Mouse (Mus musculus) heart, embryonic 12.5 days (tissue): Measurements from ENCODE around the gene Calml4. TPM values are rescaled to one million over a fixed set of nuclear protein-coding genes. Genes with fewer than 3 reads are reported as not detected.
A peak's percentile ranks its signal among the peaks of the same experiment; 100 is the strongest.

Experiments
- ATAC-seq: fragments of 200-750 bp; cut with Nextera tagmentation; 2 replicates; pipeline ENCODE4 v1.8.0; 2017; ENCODE audit warnings: moderate TSS enrichment, moderate library complexity; ENCODE audit not compliant: insufficient number of reproducible peaks, low FRiP score
- H3K27ac ChIP-seq: fragments of 300-500 bp; sonication (generic); 2 replicates; pipeline ENCODE4 v1.5.1; 2016; ENCODE audit warnings: mild to moderate bottlenecking, moderate library complexity; ENCODE audit not compliant: poor library complexity, severe bottlenecking
- H3K27me3 ChIP-seq: fragments of 300-500 bp; sonication (generic); replicated peaks from 2 replicates; pipeline ENCODE4 v1.6.1; 2016; ENCODE audit warnings: mild to moderate bottlenecking, moderate library complexity
- H3K36me3 ChIP-seq: fragments of 300-500 bp; sonication (generic); 2 replicates; pipeline ENCODE4 v1.6.1; 2016; ENCODE audit warnings: mild to moderate bottlenecking, moderate library complexity
- H3K4me1 ChIP-seq: fragments of 300-500 bp; sonication (generic); replicated peaks from 2 replicates; pipeline ENCODE4 v1.6.1; 2016; ENCODE audit warnings: mild to moderate bottlenecking
- H3K4me2 ChIP-seq: fragments of 300-500 bp; sonication (generic); 2 replicates; pipeline ENCODE4 v1.6.1; 2016; ENCODE audit warnings: mild to moderate bottlenecking, moderate library complexity
- H3K4me3 ChIP-seq: fragments of 300-500 bp; sonication (generic); 2 replicates; pipeline ENCODE4 v1.5.1; 2016; ENCODE audit warnings: mild to moderate bottlenecking
- H3K9ac ChIP-seq: fragments of 300-500 bp; sonication (generic); 2 replicates; pipeline ENCODE4 v1.6.1; 2016; ENCODE audit warnings: mild to moderate bottlenecking, moderate library complexity
- H3K9me3 ChIP-seq: fragments of 300-500 bp; sonication (generic); replicated peaks from 2 replicates; pipeline ENCODE4 v1.6.1; 2016; ENCODE audit warnings: mild to moderate bottlenecking, moderate library complexity
- WGBS: fragments of 180-500 bp; shearing (Covaris S2); methylation state at CpG from one replicate; pipeline ENCODE4 v1.1.7; 2016; 5-methylcytosine and 5-hydroxymethylcytosine counted together
- polyA plus RNA-seq: library from polyadenylated mRNA; unstranded; fragments of >200 nt; fragmentation: Nextera tagmentation; extraction: Ambion mirVana; gene quantifications from 2 replicates; pipeline ENCODE4 v1.2.1, GENCODE M21; 2016

Gene Calml4
- polyA plus RNA-seq, 1 experiment from 2014 or later = 0.52 TPM

GRCm38 (mm10) chr9:62837611-62838010, 20.3 kb upstream of the Calml4 start:
- peak overlapping the region; percentile 86; the same call in 1 of the 2 replicates for H3K4me3 ChIP-seq
- no peak for ATAC-seq
- H3K27me3 ChIP-seq = no peaks in the 10 kb centered on the region
- H3K9ac ChIP-seq = no peak overlapping the region
- peak overlapping the region; percentile 61 for H3K27ac ChIP-seq
- H3K9me3 ChIP-seq = no peaks in the 10 kb centered on the region
- WGBS = 37% methylated on average over 3 of the region's 3 CpGs
- peaks cover 18% of the 10 kb centered on the region for H3K4me1 ChIP-seq
- peak overlapping the region; percentile 95 for H3K4me2 ChIP-seq
- H3K36me3 ChIP-seq = no peaks in the 10 kb centered on the region

GRCm38 (mm10) chr9:62838146-62838505, 19.8 kb upstream of the Calml4 start:
- H3K4me1 ChIP-seq = peaks cover 18% of the 10 kb centered on the region
- peak overlapping the region; percentile 2; the same call in 1 of the 2 replicates for H3K9ac ChIP-seq
- WGBS = 12% methylated on average over 8 of the region's 8 CpGs
- no peaks in the 10 kb centered on the region for H3K36me3 ChIP-seq
- H3K9me3 ChIP-seq = no peaks in the 10 kb centered on the region
- no peaks in the 10 kb centered on the region for H3K27me3 ChIP-seq
- no peak for ATAC-seq
- H3K27ac ChIP-seq = peak overlapping the region; percentile 61
- H3K4me3 ChIP-seq = peak overlapping the region; percentile 86
- H3K4me2 ChIP-seq = peak overlapping the region; percentile 95

GRCm38 (mm10) chr9:62838506-62839171, 19.2 kb upstream of the Calml4 start, which contains the start of gene Cln6:
Gene Cln6 (plus strand): TSS chr9:62838785.
- peak within 1 kb of the TSS; percentile 95 for H3K4me2 ChIP-seq
- no peaks in the 10 kb centered on the region for H3K27me3 ChIP-seq
- ATAC-seq = peak; percentile 92
- no peaks in the 10 kb centered on the region for H3K9me3 ChIP-seq
- peaks cover 18% of the 10 kb centered on the region for H3K4me1 ChIP-seq
- peak within 1 kb of the TSS; percentile 85 for H3K27ac ChIP-seq
- 0% methylated on average over 48 of the region's 48 CpGs for WGBS
- H3K36me3 ChIP-seq = no peaks in the 10 kb centered on the region
- H3K9ac ChIP-seq = peak within 1 kb of the TSS; percentile 94
- peak within 1 kb of the TSS; percentile 86 for H3K4me3 ChIP-seq

GRCm38 (mm10) chr9:62839172-62839770, 18.6 kb upstream of the Calml4 start:
- Histone ChIP-seq H3K9me3 (no peaks in the 10 kb centered on the region), H3K4me2 (peak overlapping the region; percentile 95), H3K36me3 (no peaks in the 10 kb centered on the region), H3K4me3 (peak overlapping the region; percentile 86), H3K27ac (peak overlapping the region; percentile 85), H3K9ac (peak overlapping the region; percentile 94), H3K27me3 (no peaks in the 10 kb centered on the region), H3K4me1 (peaks cover 18% of the 10 kb centered on the region)
- WGBS = 14% methylated on average over 14 of the region's 14 CpGs
- ATAC-seq = no peak; the same call in 1 of the 2 replicates

- Histone ChIP-seq H3K9me3 (no peaks in the 10 kb centered on the region), H3K9ac (no peak overlapping the region), H3K4me3 (no peak overlapping the region), H3K27ac (no peak overlapping the region), H3K4me1 (peaks cover 17% of the 10 kb centered on the region), H3K27me3 (no peaks in the 10 kb centered on the region), H3K4me2 (no peak overlapping the region), H3K36me3 (peaks cover 11% of the 10 kb centered on the region; the same call in 1 of the 2 replicates)
- 75% methylated on average over 10 of the region's 10 CpGs for WGBS
- ATAC-seq = no peak
These were observed 14.4 kb upstream of the Calml4 start for GRCm38 (mm10) chr9:62843356-62844024.

- Histone ChIP-seq H3K4me2 (no peak overlapping the region), H3K9me3 (no peaks in the 10 kb centered on the region), H3K27ac (no peak overlapping the region), H3K27me3 (no peaks in the 10 kb centered on the region), H3K4me1 (peaks cover 12% of the 10 kb centered on the region), H3K4me3 (no peak overlapping the region), H3K36me3 (peaks cover 17% of the 10 kb centered on the region), H3K9ac (no peak overlapping the region)
- ATAC-seq = no peak
- 85% methylated on average over 5 of the region's 5 CpGs for WGBS
These were observed 13.4 kb upstream of the Calml4 start for GRCm38 (mm10) chr9:62844461-62844860.

- Histone ChIP-seq H3K4me3 (no peak overlapping the region), H3K36me3 (peaks cover 44% of the 10 kb centered on the region), H3K27me3 (no peaks in the 10 kb centered on the region), H3K9me3 (no peaks in the 10 kb centered on the region), H3K4me1 (peaks cover 5% of the 10 kb centered on the region), H3K4me2 (no peak overlapping the region), H3K27ac (no peak overlapping the region), H3K9ac (no peak overlapping the region; the same call in 1 of the 2 replicates)
- peak; percentile 64 for ATAC-seq
- 4% methylated on average over 3 of the region's 3 CpGs for WGBS
These were observed 10.2 kb upstream of the Calml4 start for GRCm38 (mm10) chr9:62847694-62848093.

- Histone ChIP-seq H3K4me2 (no peak overlapping the region), H3K9ac (no peak overlapping the region), H3K4me1 (peaks cover 5% of the 10 kb centered on the region), H3K4me3 (no peak overlapping the region), H3K36me3 (peaks cover 44% of the 10 kb centered on the region), H3K27ac (no peak overlapping the region), H3K9me3 (no peaks in the 10 kb centered on the region), H3K27me3 (no peaks in the 10 kb centered on the region)
- 89% methylated on average over 3 of the region's 3 CpGs for WGBS
- ATAC-seq = no peak
These were observed 9.2 kb upstream of the Calml4 start for GRCm38 (mm10) chr9:62848641-62849040.

GRCm38 (mm10) chr9:62851571-62851970, 6.3 kb upstream of the Calml4 start:
- no peak overlapping the region for H3K4me2 ChIP-seq
- no peak overlapping the region for H3K27ac ChIP-seq
- no peak overlapping the region for H3K9ac ChIP-seq
- peaks cover 43% of the 10 kb centered on the region for H3K36me3 ChIP-seq
- H3K27me3 ChIP-seq = no peaks in the 10 kb centered on the region
- H3K4me1 ChIP-seq = peaks cover 14% of the 10 kb centered on the region
- H3K4me3 ChIP-seq = no peak overlapping the region
- no peak for ATAC-seq
- H3K9me3 ChIP-seq = no peaks in the 10 kb centered on the region
- WGBS = 84% methylated on average over 2 of the region's 2 CpGs

DNA sequence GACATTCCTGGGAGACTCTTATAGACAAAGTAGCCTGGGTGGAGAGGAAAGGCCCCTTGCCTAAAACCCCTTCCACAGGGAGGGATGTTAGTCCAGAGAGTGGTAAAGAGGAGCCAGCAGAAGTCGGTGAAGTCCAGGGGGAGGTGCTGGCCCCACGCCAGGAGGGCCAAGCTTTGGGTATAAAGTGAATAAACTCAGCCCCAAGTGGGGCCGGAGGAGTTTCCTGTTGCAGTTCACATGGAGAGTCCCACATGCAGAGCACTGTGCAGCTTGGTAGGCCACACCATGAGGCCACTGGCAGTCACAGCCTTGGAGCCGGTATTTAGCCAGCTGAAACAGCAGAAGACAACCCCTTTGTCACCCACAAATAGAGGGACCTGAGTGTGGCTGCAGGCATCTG, 3.4 kb upstream of the Calml4 start:
- H3K4me3 ChIP-seq = no peak overlapping the region
- H3K4me2 ChIP-seq = no peak overlapping the region
- no peak overlapping the region for H3K27ac ChIP-seq
- 50% methylated on average over 4 of the region's 4 CpGs for WGBS
- no peak for ATAC-seq
- no peaks in the 10 kb centered on the region for H3K27me3 ChIP-seq
- no peak overlapping the region for H3K9ac ChIP-seq
- peaks cover 21% of the 10 kb centered on the region for H3K4me1 ChIP-seq
- peaks cover 27% of the 10 kb centered on the region for H3K36me3 ChIP-seq
- H3K9me3 ChIP-seq = no peaks in the 10 kb centered on the region

- no peaks in the 10 kb centered on the region for H3K9me3 ChIP-seq
- no peak overlapping the region for H3K4me3 ChIP-seq
- H3K36me3 ChIP-seq = peaks cover 2% of the 10 kb centered on the region; the same call in 1 of the 2 replicates
- H3K27ac ChIP-seq = no peak overlapping the region
- H3K27me3 ChIP-seq = no peaks in the 10 kb centered on the region
- WGBS = 73% methylated on average over 9 of the region's 9 CpGs
- no peak for ATAC-seq
- H3K4me1 ChIP-seq = peaks cover 21% of the 10 kb centered on the region
- H3K9ac ChIP-seq = no peak overlapping the region
- H3K4me2 ChIP-seq = no peak overlapping the region
These were observed 664 bp upstream of the Calml4 start for GRCm38 (mm10) chr9:62857216-62857615.
